Mouse (Mus musculus) lung, postnatal 0 days (tissue): ENCODE measurements at regions not wholly inside any gene's neighbourhood (a gene's known extent, or its start where the extent isn't known, plus 50 kb on each side); places are given as distances from the start of the nearest gene placed in this dataset.

Experiments used
- ATAC-seq: fragments of 200-750 bp; cut with Nextera tagmentation; 2 replicates; pipeline ENCODE4 v1.8.0; 2017; ENCODE audit warnings: moderate library complexity
- DNase-seq: peaks from one replicate; pipeline ENCODE4 v3.0.0-alpha.2; 2016; ENCODE audit warnings: low spot score
- H3K27ac ChIP-seq: fragments of 300-500 bp; sonication (generic); 2 replicates; pipeline ENCODE4 v1.5.1; 2014; ENCODE audit warnings: antibody characterized with exemption, mild to moderate bottlenecking, low read length, mixed read lengths
- H3K27me3 ChIP-seq: fragments of 300-500 bp; sonication (generic); replicated peaks from 2 replicates; pipeline ENCODE4 v1.6.1; 2014; ENCODE audit warnings: low read length, mixed read lengths; ENCODE audit not compliant: insufficient read depth
- H3K36me3 ChIP-seq: fragments of 300-500 bp; sonication (generic); 2 replicates; pipeline ENCODE4 v1.6.1; 2014; ENCODE audit warnings: low read length, mixed read lengths; ENCODE audit not compliant: insufficient read depth
- H3K4me1 ChIP-seq: fragments of 300-500 bp; sonication (generic); 2 replicates; pipeline ENCODE4 v1.6.1; 2014; ENCODE audit warnings: antibody characterized with exemption, low read depth, low read length, mixed read lengths; ENCODE audit not compliant: insufficient read depth
- H3K4me2 ChIP-seq: fragments of 300-500 bp; sonication (generic); replicated peaks from 2 replicates; pipeline ENCODE4 v1.6.1; 2014; ENCODE audit warnings: low read depth, mild to moderate bottlenecking, low read length, moderate library complexity, mixed read lengths
- H3K4me3 ChIP-seq: fragments of 300-500 bp; sonication (generic); 2 replicates; pipeline ENCODE4 v1.5.1; 2014; ENCODE audit warnings: low read depth, low read length
- H3K9ac ChIP-seq: fragments of 300-500 bp; sonication (generic); replicated peaks from 2 replicates; pipeline ENCODE4 v1.6.1; 2014; ENCODE audit warnings: low read depth, mild to moderate bottlenecking
- H3K9me3 ChIP-seq: fragments of 300-500 bp; sonication (generic); 2 replicates; pipeline ENCODE4 v1.6.1; 2016; ENCODE audit warnings: low read length, mixed read lengths
- CTCF ChIP-seq: IDR thresholded peaks from 2 replicates; pipeline ENCODE4 v1.5.1; 2016; ENCODE audit warnings: antibody characterized with exemption, mild to moderate bottlenecking
- EP300 ChIP-seq: IDR thresholded peaks from 2 replicates; pipeline ENCODE4 v1.6.1; 2016; ENCODE audit warnings: antibody characterized with exemption, mild to moderate bottlenecking, control low read depth
- WGBS: fragments of 180-500 bp; shearing (Covaris S2); extraction: QIAGEN DNeasy Blood & Tissue Kit; methylation state at CpG from one replicate; pipeline ENCODE4 v1.1.7; 2014; 5-methylcytosine and 5-hydroxymethylcytosine counted together

DNA sequence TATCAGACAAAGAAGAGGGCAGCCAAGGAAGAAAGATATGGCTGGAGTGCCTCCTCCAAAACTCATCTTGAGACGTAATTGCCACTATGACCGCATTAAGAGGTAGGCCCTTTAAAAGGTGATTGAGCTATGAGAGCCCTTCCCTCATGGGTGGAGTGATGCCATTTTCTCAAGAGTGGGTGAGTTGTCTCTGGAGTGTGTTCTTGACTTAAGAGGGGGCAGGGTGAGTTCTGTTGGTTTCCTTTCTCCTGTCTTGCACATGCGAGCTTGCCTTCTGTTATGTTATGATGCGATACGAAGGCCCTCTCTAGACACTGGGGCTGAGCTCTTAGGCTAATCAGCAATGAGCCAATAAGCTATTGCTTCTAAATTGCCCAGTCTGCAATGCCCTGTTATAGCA, 198.2 kb upstream of the Pkdcc start:
- no peak for TF ChIP-seq CTCF
- TF ChIP-seq EP300, result peak; percentile 44; the same call in 1 of the 2 replicates
- WGBS, result 72% methylated on average over 5 of the region's 5 CpGs

GRCm38 (mm10) chr17:83019267-83019666, 195.8 kb upstream of the Pkdcc start:
- 39% methylated on average over 5 of the region's 5 CpGs for WGBS
- Histone ChIP-seq H3K9me3 (no peaks in the 10 kb centered on the region), H3K4me3 (no peak overlapping the region), H3K36me3 (no peaks in the 10 kb centered on the region), H3K4me2 (no peak overlapping the region), H3K4me1 (no peaks in the 10 kb centered on the region), H3K9ac (no peak overlapping the region), H3K27ac (no peak overlapping the region), H3K27me3 (no peaks in the 10 kb centered on the region)
- no peak for ATAC-seq
- TF ChIP-seq CTCF, result no peak
- no peak for TF ChIP-seq EP300
- peak; percentile 25 for DNase-seq

More for the DNA sequence above, 198.2 kb upstream of the Pkdcc start:
- DNase-seq (peak; percentile 39), ATAC-seq (peak; percentile 55)
- H3K27ac ChIP-seq, result no peak overlapping the region
- H3K27me3 ChIP-seq, result no peaks in the 10 kb centered on the region
- H3K9ac ChIP-seq, result no peak overlapping the region
- H3K36me3 ChIP-seq, result no peaks in the 10 kb centered on the region
- H3K4me3 ChIP-seq, result no peak overlapping the region
- no peak overlapping the region for H3K4me2 ChIP-seq
- H3K9me3 ChIP-seq, result no peaks in the 10 kb centered on the region
- no peaks in the 10 kb centered on the region for H3K4me1 ChIP-seq

- Histone ChIP-seq H3K4me2 (no peak overlapping the region), H3K4me1 (no peaks in the 10 kb centered on the region), H3K4me3 (no peak overlapping the region), H3K9me3 (no peaks in the 10 kb centered on the region), H3K9ac (no peak overlapping the region), H3K27me3 (no peaks in the 10 kb centered on the region), H3K27ac (no peak overlapping the region), H3K36me3 (no peaks in the 10 kb centered on the region)
- WGBS, result 57% methylated on average over 10 of the region's 10 CpGs
- DNase-seq, result peak; percentile 87
- ATAC-seq, result peak; percentile 56
- TF ChIP-seq EP300, result peak; percentile 24; the same call in 1 of the 2 replicates
- TF ChIP-seq CTCF, result no peak
These were observed 194.5 kb upstream of the Pkdcc start for GRCm38 (mm10) chr17:83020576-83020975.

DNA sequence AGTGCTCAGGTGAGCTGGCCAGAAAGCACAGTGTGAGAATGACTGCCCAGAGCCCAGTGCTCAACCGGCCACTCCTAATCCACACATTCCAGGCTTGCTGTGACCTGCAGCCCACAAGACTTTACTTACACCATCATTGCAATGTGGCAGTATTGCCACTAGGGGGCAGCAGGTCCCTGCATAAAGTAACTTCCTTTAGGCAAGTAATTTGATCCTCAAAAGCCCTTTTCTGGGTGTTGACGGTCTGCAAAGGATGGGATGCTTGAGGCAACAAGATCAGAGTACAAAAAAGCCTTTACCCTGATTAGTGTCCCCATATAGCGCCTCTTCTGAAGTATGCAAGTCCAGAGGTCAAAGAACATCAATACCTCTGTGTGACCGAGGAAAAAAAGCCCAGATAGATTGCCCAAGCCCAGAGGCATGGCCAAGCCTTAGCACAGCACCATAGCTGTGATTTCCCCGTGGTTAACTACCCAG, 189.7 kb upstream of the Pkdcc start:
- no peak overlapping the region for H3K4me3 ChIP-seq
- 10% methylated on average over 5 of the region's 5 CpGs for WGBS
- no peaks in the 10 kb centered on the region for H3K9me3 ChIP-seq
- H3K4me1 ChIP-seq, result no peaks in the 10 kb centered on the region
- no peak for TF ChIP-seq EP300
- peak; percentile 98 for TF ChIP-seq CTCF
- no peak overlapping the region for H3K4me2 ChIP-seq
- no peaks in the 10 kb centered on the region for H3K36me3 ChIP-seq
- peak; percentile 90 for DNase-seq
- no peak overlapping the region for H3K9ac ChIP-seq
- peak; percentile 89 for ATAC-seq
- no peak overlapping the region for H3K27ac ChIP-seq
- no peaks in the 10 kb centered on the region for H3K27me3 ChIP-seq

- TF ChIP-seq EP300 (no peak), CTCF (no peak)
- no peaks in the 10 kb centered on the region for H3K36me3 ChIP-seq
- no peak overlapping the region for H3K27ac ChIP-seq
- ATAC-seq, result peak; percentile 44; the same call in 1 of the 2 replicates
- no peak overlapping the region for H3K9ac ChIP-seq
- DNase-seq, result peak; percentile 55
- no peaks in the 10 kb centered on the region for H3K27me3 ChIP-seq
- no peaks in the 10 kb centered on the region for H3K9me3 ChIP-seq
- H3K4me2 ChIP-seq, result no peak overlapping the region
- H3K4me3 ChIP-seq, result no peak overlapping the region
- WGBS, result 45% methylated on average over 6 of the region's 6 CpGs
- no peaks in the 10 kb centered on the region for H3K4me1 ChIP-seq
These were observed 180.0 kb upstream of the Pkdcc start for GRCm38 (mm10) chr17:83034914-83035573.

GRCm38 (mm10) chr17:83035574-83035918, 179.5 kb upstream of the Pkdcc start:
- TF ChIP-seq EP300, result no peak
- no peak for TF ChIP-seq CTCF
- DNase-seq (no peak), ATAC-seq (peak; percentile 21; the same call in 1 of the 2 replicates)
- WGBS, result 51% methylated on average over 5 of the region's 5 CpGs
- Histone ChIP-seq H3K4me3 (no peak overlapping the region), H3K36me3 (no peaks in the 10 kb centered on the region), H3K9me3 (no peaks in the 10 kb centered on the region), H3K9ac (no peak overlapping the region), H3K27me3 (no peaks in the 10 kb centered on the region), H3K27ac (no peak overlapping the region), H3K4me1 (no peaks in the 10 kb centered on the region), H3K4me2 (no peak overlapping the region)
